7 mouse cellular contexts compared by ENCODE assay signal in genomic region chr4:53713704-53714050, GRCm38 (mm10). TPM values are rescaled to one million over a fixed set of nuclear protein-coding genes. Genes with fewer than 3 reads are reported as not detected.
DNase-seq lines count a peak whose midpoint lies in the region; ATAC-seq and TF ChIP-seq lines count a peak whose summit lies in the region.

Fktn (plus strand) TSS chr4:53713998.

- no peak for DNase-seq in forebrain, embryonic 14.5 days (ENCODE audit: low spot score)
- no peak for DNase-seq in T-cell, adult 2 months (ENCODE audit: low spot score)
- DNase-seq in kidney, adult 9 months = no peak

- TF ChIP-seq CTCF in E14TG2a.4 (conservative IDR thresholded peaks at IDR 0.05; ENCODE audit: low read length) = no peak

- H3K9me3 ChIP-seq in E14TG2a.4 (ENCODE audit: low read length) = no peaks in the 10 kb centered on the region
- no peaks in the 10 kb centered on the region for H3K9me3 ChIP-seq in forebrain, embryonic 14.5 days (replicated peaks; ENCODE audit: control insufficient read depth, low read length)
- no peaks in the 10 kb centered on the region for H3K9me3 ChIP-seq in intestine, embryonic 16.5 days (ENCODE audit: control insufficient read depth, low read length)

- peak within 1 kb of the TSS; percentile 98 for H3K4me3 ChIP-seq in E14TG2a.4 (replicated peaks; ENCODE audit: low read length)
- H3K4me3 ChIP-seq in forebrain, embryonic 14.5 days (ENCODE audit: low read depth, low read length) = peak within 1 kb of the TSS; percentile 64
- H3K4me3 ChIP-seq in intestine, embryonic 16.5 days (ENCODE audit: low read length) = peak within 1 kb of the TSS; percentile 84

- 0 out of 2 replicates have a peak, but pooled peaks cover 4% of the 10 kb centered on the region for H3K36me3 ChIP-seq in E14TG2a.4 (ENCODE audit: insufficient read depth, low read length)
- H3K36me3 ChIP-seq in forebrain, embryonic 14.5 days (ENCODE audit: control insufficient read depth, insufficient read depth, low read length) = peaks cover 5% of the 10 kb centered on the region; the same call in 1 of the 2 replicates
- no peaks in the 10 kb centered on the region for H3K36me3 ChIP-seq in intestine, embryonic 16.5 days (ENCODE audit: control insufficient read depth, insufficient read depth, low read length)

- peak within 1 kb of the TSS; percentile 78 for H3K4me2 ChIP-seq in forebrain, embryonic 14.5 days (ENCODE audit: low read length)
- H3K4me2 ChIP-seq in intestine, embryonic 16.5 days (ENCODE audit: low read depth, low read length) = peak within 1 kb of the TSS; percentile 69

- WGBS in forebrain, embryonic 14.5 days = 2% methylated on average over 7 of the region's 7 CpGs
- WGBS in intestine, embryonic 16.5 days = 8% methylated on average over 7 of the region's 7 CpGs

- H3K27ac ChIP-seq in forebrain, embryonic 14.5 days (ENCODE audit: low read depth, low read length) = peak within 1 kb of the TSS; percentile 91
- H3K27ac ChIP-seq in intestine, embryonic 16.5 days (ENCODE audit: low read length) = peak within 1 kb of the TSS; percentile 73

- peak within 1 kb of the TSS; percentile 81 for H3K9ac ChIP-seq in forebrain, embryonic 14.5 days (ENCODE audit: low read length)
- H3K9ac ChIP-seq in intestine, embryonic 16.5 days (ENCODE audit: low read depth, low read length) = peak within 1 kb of the TSS; percentile 85

- H3K4me1 ChIP-seq in E14TG2a.4 (replicated peaks; ENCODE audit: low read depth, low read length) = peaks cover 13% of the 10 kb centered on the region; the same call in 1 of the 2 replicates
- H3K4me1 ChIP-seq in forebrain, embryonic 14.5 days (ENCODE audit: control insufficient read depth, insufficient read depth, low read length) = peaks cover 10% of the 10 kb centered on the region; the same call in 1 of the 2 replicates
- peaks cover 7% of the 10 kb centered on the region; the same call in 1 of the 2 replicates for H3K4me1 ChIP-seq in intestine, embryonic 16.5 days (ENCODE audit: control insufficient read depth, insufficient read depth, low read length)

- ATAC-seq in CD4-positive, CD25-positive, alpha-beta regulatory T cell, adult 4 months = peak; percentile 48
- ATAC-seq in forebrain, embryonic 14.5 days = peak; percentile 84
- ATAC-seq in intestine, embryonic 16.5 days = peak; percentile 73
- ATAC-seq in megakaryocyte progenitor cell, adult 5-6 weeks (replicated peaks; ENCODE audit: poor library complexity) = peak; percentile 59

- H3K27me3 ChIP-seq in E14TG2a.4 (ENCODE audit: insufficient read depth, low read length) = 0 out of 2 replicates have a peak, but pooled peaks cover 2% of the 10 kb centered on the region
- no peaks in the 10 kb centered on the region for H3K27me3 ChIP-seq in forebrain, embryonic 14.5 days (replicated peaks; ENCODE audit: control insufficient read depth, insufficient read depth, low read length)
- no peaks in the 10 kb centered on the region for H3K27me3 ChIP-seq in intestine, embryonic 16.5 days (replicated peaks; ENCODE audit: control insufficient read depth, insufficient read depth, low read length)

RNA-seq across cellular contexts. Expression of gene Fktn, which starts in this region (rescaled TPM):
- polyA plus RNA-seq in CD4-positive, CD25-positive, alpha-beta regulatory T cell, adult 4 months (2017; shearing (Covaris generic)) = 1 to 10 TPM; 4.8 to 6.2 TPM
- polyA plus RNA-seq in forebrain, embryonic 14.5 days (2014; fragmentation: Nextera tagmentation; extraction: Ambion mirVana) = 12.5 and 15.8 TPM in 2 replicates
- 12.7 and 13.6 TPM in 2 replicates for polyA plus RNA-seq in intestine, embryonic 16.5 days (2015; fragmentation: Nextera tagmentation; extraction: Ambion mirVana)
- 6.6 and 8.1 TPM in 2 replicates for total RNA-seq in megakaryocyte progenitor cell, adult 5-6 weeks (2015)
- 3.5 and 4.3 TPM in 2 replicates for total RNA-seq in megakaryocyte progenitor cell, adult 5-6 weeks (2017)
